Mouse (Mus musculus) CH12.LX (cell line): Measurements from ENCODE around the gene Col9a1. TPM values are rescaled to one million over a fixed set of nuclear protein-coding genes. Genes with fewer than 3 reads are reported as not detected.

ENCODE experiments used
- DNase-seq: peaks from one replicate; pipeline ENCODE4 v3.0.0-alpha.2; 2013; ENCODE audit errors: extremely low read depth
- H3K27ac ChIP-seq: 2 replicates; pipeline ENCODE4 v1.5.1; 2012; ENCODE audit warnings: low read depth, mild to moderate bottlenecking, control low read depth, moderate library complexity; ENCODE audit not compliant: insufficient read depth
- H3K27me3 ChIP-seq: replicated peaks from 2 replicates; pipeline ENCODE3; 2012; ENCODE audit warnings: inconsistent platforms
- H3K36me3 ChIP-seq, 2 experiments: replicated peaks in 1 of 2; 2 replicates each; pipeline versions ENCODE3 to v1.6.1; 2012; ENCODE audit warnings: inconsistent platforms in 1 of 2, low read length in 1 of 2, mild to moderate bottlenecking in 1 of 2, mixed read lengths in 1 of 2, moderate library complexity in 1 of 2; ENCODE audit not compliant: control insufficient read depth in 1 of 2, insufficient read depth in 1 of 2
- H3K4me1 ChIP-seq, 2 experiments: 2 replicates each; pipeline ENCODE4 v1.6.1; 2012; ENCODE audit warnings: inconsistent platforms in 1 of 2, moderate library complexity in 1 of 2; ENCODE audit not compliant: insufficient read depth in 2 of 2, control insufficient read depth in 1 of 2
- H3K4me2 ChIP-seq: 2 replicates; pipeline ENCODE4 v1.6.1; 2012; ENCODE audit warnings: low read depth, mild to moderate bottlenecking, control low read depth; ENCODE audit not compliant: poor library complexity, insufficient read depth, severe bottlenecking
- H3K4me3 ChIP-seq, 3 experiments: fragments of 150-350 bp in 1 of 3; sonication (generic) in 1 of 3; replicated peaks in 1 of 3; 2 replicates each; pipeline versions ENCODE3 to v1.5.1; 2011 to 2012; ENCODE audit warnings: low read depth in 2 of 3, low read length in 2 of 3, mild to moderate bottlenecking in 2 of 3, moderate library complexity in 2 of 3, control low read depth in 1 of 3, improper control_type of control experiment in 1 of 3, inconsistent platforms in 1 of 3, mixed read lengths in 1 of 3; ENCODE audit not compliant: poor library complexity in 1 of 3
- H3K79me2 ChIP-seq: replicated peaks from 2 replicates; pipeline ENCODE4 v1.6.1; 2012; ENCODE audit warnings: mild to moderate bottlenecking, moderate library complexity; ENCODE audit not compliant: control insufficient read depth, poor library complexity, insufficient read depth, severe bottlenecking; ENCODE audit errors: extremely low read depth
- H3K9ac ChIP-seq: 2 replicates; pipeline ENCODE4 v1.6.1; 2012; ENCODE audit warnings: low read depth, mild to moderate bottlenecking, control low read depth, moderate library complexity; ENCODE audit not compliant: insufficient read depth
- H3K9me3 ChIP-seq: replicated peaks from 2 replicates; pipeline ENCODE3; 2012; ENCODE audit warnings: low read length, inconsistent platforms, mixed read lengths
- BHLHE40 ChIP-seq: IDR thresholded peaks from 2 replicates; pipeline ENCODE4 v1.6.1; 2011; ENCODE audit warnings: mild to moderate bottlenecking, low read depth, low read length, improper control_type of control experiment
- CHD1 ChIP-seq: IDR thresholded peaks from 2 replicates; pipeline ENCODE4 v1.6.1; 2012; ENCODE audit warnings: low read depth, low read length, improper control_type of control experiment, inconsistent platforms
- CHD2 ChIP-seq: IDR thresholded peaks from 2 replicates; pipeline ENCODE4 v1.6.1; 2011; ENCODE audit warnings: low read length, improper control_type of control experiment
- E2F4 ChIP-seq: IDR thresholded peaks from 2 replicates; pipeline ENCODE4 v1.6.1; 2011; ENCODE audit warnings: low read depth, low read length, improper control_type of control experiment; ENCODE audit not compliant: insufficient replicate concordance
- EP300 ChIP-seq: IDR thresholded peaks from 2 replicates; pipeline ENCODE4 v1.6.1; 2011; ENCODE audit warnings: low read length, improper control_type of control experiment
- HCFC1 ChIP-seq: IDR thresholded peaks from 2 replicates; pipeline ENCODE4 v1.6.1; 2012; ENCODE audit warnings: low read depth, mild to moderate bottlenecking, inconsistent platforms, low read length, improper control_type of control experiment
- IRF4 ChIP-seq: IDR thresholded peaks from 2 replicates; pipeline ENCODE4 v1.6.1; 2014; ENCODE audit warnings: low read depth, mild to moderate bottlenecking, inconsistent platforms, low read length, improper control_type of control experiment
- JUN ChIP-seq: IDR thresholded peaks from 2 replicates; pipeline ENCODE4 v1.6.1; 2011; ENCODE audit warnings: low read depth, mild to moderate bottlenecking, low read length, improper control_type of control experiment, moderate library complexity; ENCODE audit not compliant: insufficient read depth
- KAT2A ChIP-seq: IDR thresholded peaks from 2 replicates; pipeline ENCODE4 v1.6.1; 2012; ENCODE audit warnings: low read length, improper control_type of control experiment, inconsistent platforms; ENCODE audit not compliant: insufficient replicate concordance
- MAFK ChIP-seq: IDR thresholded peaks from 2 replicates; pipeline ENCODE4 v1.6.1; 2011; ENCODE audit warnings: low read length, improper control_type of control experiment; ENCODE audit not compliant: insufficient replicate concordance
- MAX ChIP-seq: IDR thresholded peaks from 2 replicates; pipeline ENCODE4 v1.6.1; 2011; ENCODE audit warnings: low read length, improper control_type of control experiment
- MAZ ChIP-seq: IDR thresholded peaks from 2 replicates; pipeline ENCODE4 v1.6.1; 2012; ENCODE audit warnings: low read depth, mild to moderate bottlenecking, inconsistent platforms, low read length, improper control_type of control experiment, moderate library complexity
- MEF2A ChIP-seq: IDR thresholded peaks from 2 replicates; pipeline ENCODE4 v1.6.1; 2014; ENCODE audit warnings: low read depth, mild to moderate bottlenecking, inconsistent platforms, low read length, improper control_type of control experiment, borderline replicate concordance
- MYC ChIP-seq: IDR thresholded peaks from 2 replicates; pipeline ENCODE4 v1.6.1; 2011; ENCODE audit warnings: low read depth, mild to moderate bottlenecking, improper control_type of control experiment, low read length
- NELFE ChIP-seq: IDR thresholded peaks from 2 replicates; pipeline ENCODE4 v1.6.1; 2011; ENCODE audit warnings: low read depth, low read length, improper control_type of control experiment
- RCOR1 ChIP-seq: conservative IDR thresholded peaks from 2 replicates; pipeline ENCODE4 v1.6.1; 2012; ENCODE audit warnings: low read depth, mild to moderate bottlenecking, inconsistent platforms, low read length, improper control_type of control experiment
- SIN3A ChIP-seq: IDR thresholded peaks from 2 replicates; pipeline ENCODE4 v1.6.1; 2012; ENCODE audit warnings: low read length, improper control_type of control experiment, inconsistent platforms
- SMC3 ChIP-seq: IDR thresholded peaks from 2 replicates; pipeline ENCODE4 v1.6.1; 2011; ENCODE audit warnings: low read depth, low read length, improper control_type of control experiment
- TBP ChIP-seq: conservative IDR thresholded peaks from 2 replicates; pipeline ENCODE4 v1.6.1; 2011; ENCODE audit warnings: low read depth, low read length, improper control_type of control experiment
- UBTF ChIP-seq: IDR thresholded peaks from 2 replicates; pipeline ENCODE4 v1.6.1; 2012; ENCODE audit warnings: low read depth, mild to moderate bottlenecking, inconsistent platforms, low read length, improper control_type of control experiment, moderate library complexity
- USF1 ChIP-seq: IDR thresholded peaks from 2 replicates; pipeline ENCODE4 v1.6.1; 2014; ENCODE audit warnings: low read depth, mild to moderate bottlenecking, inconsistent platforms, low read length, improper control_type of control experiment
- ZNF384 ChIP-seq: IDR thresholded peaks from 2 replicates; pipeline ENCODE4 v1.6.1; 2012; ENCODE audit warnings: low read depth, low read length, improper control_type of control experiment, inconsistent platforms
- dilution Hi-C: fragments of 300-500 bp; cut with MboI; formaldehyde crosslinking; loops from 2 replicates; pipeline ENCODE4 v1.14.3; 2020; ENCODE audit warnings: low sequenced_read_pairs; ENCODE audit not compliant: extremely low pct_unique_long_range_greater_than_20kb, extremely low pct_ligation_motif_present
- in situ Hi-C: fragments of 300-500 bp; cut with MboI; formaldehyde crosslinking; loops from 3 replicates; pipeline ENCODE4 v1.14.3; 2019; ENCODE audit warnings: low sequenced_read_pairs, low pct_ligation_motif_present, low pct_unique_long_range_greater_than_20kb, mixed read lengths
- polyA plus RNA-seq: library from polyadenylated mRNA; unstranded; fragments of >175 nt; gene quantifications from 2 replicates; pipeline ENCODE4 v1.2.1, GENCODE M21; 2012; ENCODE audit warnings: low read depth; ENCODE audit not compliant: insufficient read length
- total RNA-seq, 2 experiments: library from RNA; depleted of rRNA; stranded (reverse); fragments of 300-350 nt in 1 of 2; fragments of >200 nt in 1 of 2; gene quantifications; 2 replicates each; pipeline ENCODE4 v1.2.3; 2012 to 2014

The Col9a1 gene
- total RNA-seq (2012; rRNA removed) (not detected in 2 replicates), total RNA-seq (2014; rRNA removed) (not detected in 2 replicates), polyA plus RNA-seq (not detected in 2 replicates)

- no peak within 1 kb of the TSS for H3K4me2 ChIP-seq
- no peaks in the 10 kb centered on the region for H3K4me1 ChIP-seq
- H3K79me2 ChIP-seq = no peaks in the 10 kb centered on the region
- H3K27me3 ChIP-seq = no peaks in the 10 kb centered on the region
- in situ Hi-C loops = no loop called here
- H3K36me3 ChIP-seq = no peaks in the 10 kb centered on the region
- no peaks in the 10 kb centered on the region for H3K9me3 ChIP-seq
- no peak for TF ChIP-seq MEF2A
- TF ChIP-seq KAT2A = no peak
- no peak for TF ChIP-seq RCOR1
- TF ChIP-seq ZNF384 = no peak
- TF ChIP-seq CHD1 = no peak
- TF ChIP-seq HCFC1 = no peak
- TF ChIP-seq UBTF = no peak
- no peak for TF ChIP-seq JUN
- no peak for TF ChIP-seq USF1
- TF ChIP-seq CHD2 = no peak
- TF ChIP-seq MAFK = no peak
- TF ChIP-seq TBP = no peak
- no peak for TF ChIP-seq IRF4
- no peak for TF ChIP-seq SMC3
- TF ChIP-seq NELFE = no peak
- TF ChIP-seq MYC = no peak
- TF ChIP-seq, all 38 proteins: peak for 0
- Histone ChIP-seq H3K27ac (no peak within 1 kb of the TSS), H3K9ac (no peak within 1 kb of the TSS), H3K4me3 (no peak within 1 kb of the TSS)
- dilution Hi-C loops = no loop called here
- no peak for DNase-seq
These were observed at the start of gene Col9a1 for GRCm38 (mm10) chr1:24177224-24177851. Gene Col9a1 (plus strand): TSS chr1:24177610.

- Histone ChIP-seq H3K9ac (no peak overlapping the region), H3K36me3 (no peaks in the 10 kb centered on the region), H3K27ac (no peak overlapping the region), H3K9me3 (peaks cover 1% of the 10 kb centered on the region), H3K4me2 (no peak overlapping the region), H3K4me3 (no peak overlapping the region), H3K4me1 (0 out of 4 replicates have a peak, but pooled peaks cover 0 to 3% of the 10 kb centered on the region in 2 experiments), H3K27me3 (no peaks in the 10 kb centered on the region), H3K79me2 (no peaks in the 10 kb centered on the region)
- DNase-seq = no peak
- in situ Hi-C loops = loop anchor here (25.0 kb wide), 1 partner anchor 91 kb away; no protein-coding TSS in a partner anchor
- dilution Hi-C loops = no loop called here
- TF ChIP-seq BHLHE40 (no peak), EP300 (no peak), MAZ (no peak), MAFK (no peak), CHD1 (no peak), KAT2A (no peak), E2F4 (no peak), SIN3A (no peak), MAX (no peak), SMC3 (no peak)
These were observed 49.5 kb upstream of the Col9a1 start for GRCm38 (mm10) chr1:24127866-24128265.
